Mouse (Mus musculus): Measurements from ENCODE around the gene Heatr4. TPM values are rescaled to one million over a fixed set of nuclear protein-coding genes. Genes with fewer than 3 reads are reported as not detected.

The Heatr4 gene
- polyA plus RNA-seq (2012; rRNA removed; ENCODE audit: low replicate concordance): not detected in 2 replicates

DNA sequence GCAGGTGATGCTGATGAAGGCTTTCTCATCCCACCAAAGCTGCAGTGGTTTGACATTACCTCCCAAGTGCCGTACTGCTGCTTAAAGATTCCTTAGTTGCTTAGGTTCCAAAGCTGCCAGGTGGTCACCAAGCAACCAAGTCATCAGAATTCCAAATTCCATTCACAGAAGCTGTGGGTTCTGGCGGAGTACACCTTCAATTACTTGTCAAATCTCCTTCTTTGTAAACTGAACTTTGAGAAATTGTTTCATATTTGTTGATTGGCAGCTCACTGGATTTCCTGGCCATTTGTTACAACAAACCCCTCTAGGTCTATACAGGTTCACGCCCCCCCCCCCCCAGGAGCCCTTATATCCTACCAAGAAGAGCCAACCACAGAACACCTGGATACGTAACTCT lies at the start of gene Heatr4:
Heatr4 (minus strand) TSS at position 101 of the 400 bp plus-strand sequence.

DNA sequence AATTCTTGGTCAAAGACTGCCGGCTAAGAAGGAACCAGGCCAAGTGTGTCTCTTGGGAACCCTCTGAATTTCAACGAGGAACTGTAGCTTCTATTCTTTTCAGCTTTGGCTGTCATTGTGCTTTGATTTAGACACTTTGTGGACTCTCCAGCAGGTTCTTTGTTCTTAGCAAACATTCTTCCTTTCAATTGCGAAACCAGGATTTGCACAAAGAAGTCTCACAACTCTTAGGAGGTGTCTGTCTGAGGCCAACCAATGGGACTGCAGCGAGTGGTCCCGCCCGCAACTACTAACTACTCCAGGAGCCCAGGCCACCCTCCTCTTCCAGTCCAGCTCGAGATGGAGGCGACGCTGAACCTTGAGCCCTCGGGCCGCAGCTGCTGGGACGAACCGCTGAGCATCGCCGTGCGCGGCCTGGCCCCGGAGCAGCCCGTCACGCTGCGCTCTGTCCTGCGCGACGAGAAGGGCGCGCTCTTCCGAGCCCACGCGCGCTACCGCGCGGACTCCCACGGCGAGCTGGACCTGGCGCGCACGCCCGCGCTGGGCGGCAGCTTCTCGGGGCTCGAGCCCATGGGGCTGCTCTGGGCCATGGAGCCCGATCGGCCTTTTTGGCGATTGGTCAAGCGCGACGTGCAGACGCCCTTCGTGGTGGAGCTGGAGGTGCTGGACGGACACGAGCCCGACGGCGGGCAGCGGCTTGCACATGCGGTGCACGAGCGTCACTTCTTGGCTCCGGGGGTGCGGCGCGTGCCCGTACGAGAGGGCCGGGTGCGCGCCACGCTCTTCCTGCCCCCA lies 24.7 kb upstream of the Heatr4 start, which contains the start of gene Acot1:
Acot1 (plus strand) TSS at position 320 of the 795 bp plus-strand sequence.

DNA sequence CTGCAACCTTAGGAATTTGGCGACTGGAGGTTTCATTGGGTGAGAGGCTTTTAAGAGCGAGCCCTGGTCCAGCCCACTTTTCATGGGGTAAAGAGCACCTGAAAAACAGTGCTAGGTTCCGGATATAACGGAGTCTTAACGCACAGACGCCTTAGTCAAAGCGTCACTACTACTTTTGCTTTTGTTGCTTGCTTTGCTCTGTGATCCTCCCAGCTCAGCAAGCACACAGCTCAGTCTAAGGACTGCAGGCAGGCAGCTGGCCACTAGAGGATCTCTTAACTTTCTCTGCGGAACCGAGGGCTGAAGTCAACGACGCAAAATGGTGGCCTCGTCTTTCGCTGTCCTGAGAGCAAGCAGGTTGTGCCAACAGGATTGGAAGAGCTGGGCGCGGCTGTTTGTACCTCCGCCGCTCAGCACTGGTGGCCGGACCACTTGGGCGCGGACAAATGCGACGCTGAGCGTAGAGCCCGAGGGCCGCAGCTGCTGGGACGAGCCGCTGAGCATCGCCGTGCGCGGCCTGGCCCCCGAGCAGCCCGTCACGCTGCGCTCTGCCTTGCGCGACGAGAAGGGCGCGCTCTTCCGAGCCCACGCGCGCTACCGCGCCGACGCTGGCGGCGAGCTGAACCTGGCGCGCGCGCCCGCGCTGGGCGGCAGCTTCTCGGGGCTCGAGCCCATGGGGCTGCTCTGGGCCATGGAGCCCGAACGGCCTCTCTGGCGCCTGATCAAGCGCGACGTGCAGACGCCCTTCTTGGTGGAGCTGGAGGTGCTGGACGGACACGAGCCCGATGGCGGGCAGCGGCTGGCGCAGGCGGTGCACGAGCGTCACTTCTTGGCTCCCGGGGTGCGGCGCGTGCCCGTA lies 3.2 kb upstream of the Heatr4 start, which contains the start of gene Acot2:
Acot2 (plus strand) TSS at position 279 of the 859 bp plus-strand sequence.

GRCm38 (mm10) chr12:83950493-83950839 lies 34.2 kb downstream of the Heatr4 start, which contains the start of gene Riox1:
TSS of gene Riox1 (plus strand) at chr12:83950608.

GRCm38 (mm10) chr12:83921535-83922381 lies 62.9 kb downstream of the Heatr4 start, which contains the start of gene Numb:
TSS of gene Numb (minus strand) at chr12:83921934.

Other genes starting within 250 kb of the Heatr4 start
- gene Papln, start 221.2 kb downstream of the Heatr4 start, polyA plus RNA-seq (2012; rRNA removed; ENCODE audit: low replicate concordance): 10.0 and 10.4 TPM in 2 replicates
- 53.2 and 55.1 TPM in 2 replicates for gene Numb, start 62.9 kb downstream of the Heatr4 start, polyA plus RNA-seq (2012; rRNA removed; ENCODE audit: low replicate concordance)
- 3.5 and 13.8 TPM in 2 replicates for gene Riox1, start 34.2 kb downstream of the Heatr4 start, polyA plus RNA-seq (2012; rRNA removed; ENCODE audit: low replicate concordance)
- gene Acot2, start 3.0 kb upstream of the Heatr4 start, polyA plus RNA-seq (2012; rRNA removed; ENCODE audit: low replicate concordance): 20.8 and 22.5 TPM in 2 replicates
- 0.85 and 18.0 TPM in 2 replicates for gene Acot1, start 24.6 kb upstream of the Heatr4 start, polyA plus RNA-seq (2012; rRNA removed; ENCODE audit: low replicate concordance)
- gene Acot4, start 53.5 kb upstream of the Heatr4 start, polyA plus RNA-seq (2012; rRNA removed; ENCODE audit: low replicate concordance): 1.8 and 3.2 TPM in 2 replicates
- not detected in 2 replicates for gene Gm49366, start 54.1 kb upstream of the Heatr4 start, polyA plus RNA-seq (2012; rRNA removed; ENCODE audit: low replicate concordance)
- gene Acot3, start 67.3 kb upstream of the Heatr4 start, polyA plus RNA-seq (2012; rRNA removed; ENCODE audit: low replicate concordance): not detected in 2 replicates
- gene Acot5, start 84.5 kb upstream of the Heatr4 start, polyA plus RNA-seq (2012; rRNA removed; ENCODE audit: low replicate concordance): 0.08 TPM in 1 of 2 replicates, not detected in the other
- gene Acot6, start 115.8 kb upstream of the Heatr4 start, polyA plus RNA-seq (2012; rRNA removed; ENCODE audit: low replicate concordance): 2.9 and 6.7 TPM in 2 replicates
- gene Dnal1, start 129.5 kb upstream of the Heatr4 start, polyA plus RNA-seq (2012; rRNA removed; ENCODE audit: low replicate concordance): 2.8 and 6.8 TPM in 2 replicates
- 0.11 and 0.12 TPM in 2 replicates for gene Pnma1, start 163.6 kb upstream of the Heatr4 start, polyA plus RNA-seq (2012; rRNA removed; ENCODE audit: low replicate concordance)
- gene Elmsan1, start 234.0 kb upstream of the Heatr4 start, polyA plus RNA-seq (2012; rRNA removed; ENCODE audit: low replicate concordance): 13.8 and 20.7 TPM in 2 replicates